Mouse (Mus musculus) gastrocnemius, postnatal 4 days (tissue): ENCODE data around the gene Vps8. TPM values are rescaled to one million over a fixed set of nuclear protein-coding genes. Genes with fewer than 3 reads are reported as not detected.

ENCODE experiments used
- DNase-seq, 2 experiments: peaks; one replicate each; pipeline ENCODE4 v3.0.0; 2021 to 2022; ENCODE audit warnings: low spot score in 2 of 2, mixed read lengths in 2 of 2
- long read RNA-seq, 2 experiments: library from polyadenylated mRNA; stranded (forward); transcript quantifications; one replicate each; pipeline ENCODE4 v2.0.0; 2021
- total RNA-seq, 2 experiments: library from RNA; stranded (reverse); gene quantifications; 2 replicates each; pipeline ENCODE4 v1.2.3; 2021

Gene Vps8
- 10 to 100 TPM; 14.2 to 17.3 TPM for total RNA-seq
- long read RNA-seq, experiment 1, full-length matches to known transcripts: 14 of 25 reads
- long read RNA-seq, experiment 1, partial matches to known transcripts: 4 of 25 reads
- long read RNA-seq, experiment 1, other reads (novel, unspliced or antisense): 7 of 25 reads
- long read RNA-seq, experiment 2, full-length matches to known transcripts: 22 of 37 reads
- long read RNA-seq, experiment 2, partial matches to known transcripts: 5 of 37 reads
- long read RNA-seq, experiment 2, other reads (novel, unspliced or antisense): 10 of 37 reads

DNA sequence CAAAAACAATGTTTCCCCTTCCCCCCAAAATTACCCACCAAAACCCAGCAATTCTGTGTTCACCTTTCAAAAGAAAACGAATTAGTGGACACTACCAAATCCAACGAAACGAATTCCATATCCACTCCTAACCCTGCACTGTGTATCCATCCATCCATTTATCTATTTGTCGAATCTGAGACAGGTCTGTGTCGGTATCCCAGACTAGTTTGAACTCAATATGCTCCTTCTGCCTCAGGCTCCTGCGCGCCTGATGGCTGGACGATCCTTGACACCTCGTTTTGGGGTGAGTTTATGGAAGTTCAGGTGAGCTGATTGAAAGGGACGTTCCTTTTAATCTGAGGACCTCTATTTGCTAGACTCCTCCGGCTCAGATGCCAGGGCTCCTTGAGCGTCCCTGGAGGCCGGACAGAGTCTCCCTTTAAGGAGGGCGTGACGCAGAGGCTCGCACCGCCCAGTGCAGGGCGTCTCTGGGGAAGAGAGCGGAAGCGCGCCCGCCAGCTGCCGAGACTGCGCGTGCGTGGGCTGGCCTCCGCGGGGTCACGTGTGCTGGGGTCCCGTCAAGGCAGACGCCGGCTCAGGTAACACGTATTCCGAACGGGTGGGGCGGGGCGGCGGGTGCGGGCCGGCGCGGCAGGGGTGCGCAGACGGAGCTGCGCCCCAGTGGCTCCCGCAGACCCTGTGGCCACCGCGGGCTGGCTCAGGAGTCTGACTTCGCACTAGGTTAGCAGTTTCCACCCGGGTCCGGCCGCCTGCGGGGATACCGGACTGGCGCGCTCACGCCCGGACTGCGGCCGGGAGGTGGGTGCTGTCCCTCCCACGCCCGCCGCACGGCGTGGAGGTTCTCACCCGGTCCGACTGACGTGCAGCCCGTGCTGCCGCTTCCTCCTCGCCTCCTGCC is at the start of gene Vps8:
Gene Vps8 (plus strand): TSS at position 474 of the 901 bp plus-strand sequence.
- DNase-seq: peak; percentile 80 to 89

DNA sequence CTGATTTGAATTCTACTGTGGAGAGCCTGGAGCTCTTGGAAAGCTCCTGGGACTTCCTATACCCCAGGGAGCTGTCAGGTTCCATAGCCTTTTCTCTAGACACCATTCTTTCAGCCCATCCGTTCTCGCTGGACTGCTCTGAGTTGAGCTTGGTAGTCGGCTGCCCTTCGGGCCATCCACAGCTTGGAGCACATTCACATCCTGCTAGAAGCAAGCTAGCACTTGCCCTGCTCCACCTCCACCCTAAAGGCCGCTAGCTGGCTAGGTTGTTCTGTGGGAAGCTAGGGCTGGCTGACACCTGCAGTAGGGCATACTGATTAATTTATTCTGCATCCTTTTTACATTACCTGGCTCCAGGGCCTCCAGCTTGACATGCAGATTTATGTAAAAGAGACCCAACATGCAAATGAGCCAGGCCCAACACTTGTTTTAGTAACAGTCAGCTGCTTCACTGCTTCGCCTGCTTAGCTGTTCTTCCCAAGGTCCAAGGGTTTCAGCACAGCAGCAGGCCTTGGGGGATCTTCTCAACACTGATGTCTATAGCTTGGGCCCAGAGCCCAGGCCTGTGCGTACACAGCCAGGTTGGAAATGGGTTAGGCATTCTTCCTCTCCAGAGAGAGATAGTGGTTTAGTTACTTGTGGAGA is 49.5 kb upstream of the Vps8 start:
- DNase-seq: no peak

DNA sequence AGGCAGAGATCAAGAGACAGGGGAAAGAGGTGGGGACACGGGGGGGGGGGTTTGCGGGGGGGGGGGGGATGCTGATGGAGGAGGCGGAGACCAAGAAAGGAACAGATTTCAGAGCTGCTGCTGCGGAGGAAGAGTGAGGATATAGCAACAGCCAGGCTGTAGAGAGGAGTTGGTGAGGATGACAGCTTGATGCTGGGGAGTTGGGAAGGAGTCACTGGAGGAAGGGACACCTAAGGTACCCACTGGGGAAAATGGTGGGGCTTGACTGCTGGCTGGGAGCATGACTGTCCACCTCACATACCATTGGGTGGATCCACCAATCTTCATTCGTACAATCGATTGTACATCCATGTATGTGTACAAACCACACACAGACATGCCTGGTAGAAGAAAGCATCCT is 48.9 kb upstream of the Vps8 start:
- no peak for DNase-seq

DNA sequence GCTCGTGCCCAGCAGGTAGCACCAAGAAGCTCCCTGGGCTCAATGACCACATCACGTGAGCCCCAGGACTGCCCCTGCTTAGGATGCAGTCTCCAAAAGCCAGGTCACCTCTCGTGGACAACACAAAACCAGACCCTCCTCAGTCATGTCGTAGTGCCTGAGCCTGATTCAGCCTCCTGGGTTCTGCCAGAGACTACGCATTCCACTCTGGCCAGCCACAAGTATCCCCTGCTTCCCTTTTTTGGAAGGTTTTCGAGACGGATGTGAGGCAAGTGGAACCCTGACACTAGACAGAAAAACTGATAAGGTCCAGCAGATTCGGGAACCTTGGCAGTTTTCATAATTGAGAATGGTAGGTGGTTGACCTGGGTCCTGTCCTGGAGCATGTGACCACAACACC is 47.8 kb upstream of the Vps8 start:
- DNase-seq: no peak

DNA sequence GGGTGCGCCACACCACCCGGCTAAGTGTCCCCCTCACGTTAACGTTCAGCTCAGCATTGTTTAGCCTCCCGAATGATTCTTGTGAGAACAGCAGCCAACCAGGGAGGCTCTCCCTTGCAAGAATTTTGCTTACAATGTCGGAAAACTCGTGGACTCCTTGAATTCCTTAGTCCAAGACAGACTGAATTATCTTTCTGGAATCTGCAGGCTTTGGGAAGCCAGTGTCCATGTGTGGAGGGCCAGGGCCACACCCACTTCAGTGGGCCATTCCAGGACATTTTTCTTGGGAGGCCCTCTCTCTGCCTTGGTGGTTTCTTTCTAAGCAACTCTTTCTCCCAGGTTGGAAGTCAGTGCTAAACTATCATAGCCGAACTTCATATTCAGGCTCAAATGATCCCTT is 46.6 kb upstream of the Vps8 start:
- DNase-seq: peak in 1 of 2 experiments; percentile 38

DNA sequence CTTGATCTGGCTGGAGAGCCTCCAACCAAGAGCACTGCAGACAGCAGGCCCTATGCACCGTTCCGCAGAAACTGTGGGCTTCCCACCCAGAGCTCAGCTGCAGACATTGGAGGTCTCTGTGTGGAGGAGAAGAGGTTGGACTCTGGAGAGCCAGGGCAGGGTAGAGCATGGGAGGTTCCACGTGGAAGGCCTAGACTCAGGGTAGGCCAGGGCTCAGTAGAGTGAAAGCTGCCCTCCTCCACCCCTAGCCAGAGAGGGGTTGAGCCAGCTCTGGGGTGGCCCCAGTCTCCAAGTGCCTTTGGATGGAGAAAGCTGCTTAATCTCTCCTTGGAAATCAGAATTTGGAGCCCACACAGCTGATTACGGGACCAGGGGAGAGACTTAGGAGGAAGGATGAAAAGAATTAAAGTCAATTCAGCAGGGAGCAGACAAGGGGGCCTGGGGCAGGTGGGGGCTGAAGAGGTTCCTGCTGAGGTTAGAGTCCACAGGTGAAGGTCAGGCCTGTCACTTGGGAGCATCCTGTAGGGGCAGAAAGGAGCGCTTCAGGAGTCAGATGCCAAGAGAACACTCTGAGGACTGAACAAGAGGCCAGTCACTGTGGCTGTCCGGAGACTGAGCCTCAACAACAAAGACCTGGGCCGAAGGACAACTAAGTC is 45.8 kb upstream of the Vps8 start:
- DNase-seq: peak in 1 of 2 experiments; percentile 31

DNA sequence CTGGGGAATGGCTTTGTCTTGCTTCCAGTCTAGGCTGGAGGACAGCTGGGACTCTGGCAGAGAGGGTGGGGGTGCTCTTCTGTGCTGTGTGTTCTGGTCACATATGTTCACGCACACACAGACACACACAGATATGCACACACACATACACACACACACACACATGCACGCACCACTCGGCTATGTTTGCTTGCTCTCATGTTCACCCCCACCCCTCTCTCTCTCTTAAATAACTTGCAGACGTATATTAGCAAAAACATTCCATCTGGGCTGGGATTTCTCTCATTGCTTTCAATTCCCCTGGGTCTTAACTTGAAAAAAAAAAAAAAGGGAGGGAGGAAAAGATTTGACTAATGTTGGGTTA is 45.3 kb upstream of the Vps8 start:
- DNase-seq: no peak

DNA sequence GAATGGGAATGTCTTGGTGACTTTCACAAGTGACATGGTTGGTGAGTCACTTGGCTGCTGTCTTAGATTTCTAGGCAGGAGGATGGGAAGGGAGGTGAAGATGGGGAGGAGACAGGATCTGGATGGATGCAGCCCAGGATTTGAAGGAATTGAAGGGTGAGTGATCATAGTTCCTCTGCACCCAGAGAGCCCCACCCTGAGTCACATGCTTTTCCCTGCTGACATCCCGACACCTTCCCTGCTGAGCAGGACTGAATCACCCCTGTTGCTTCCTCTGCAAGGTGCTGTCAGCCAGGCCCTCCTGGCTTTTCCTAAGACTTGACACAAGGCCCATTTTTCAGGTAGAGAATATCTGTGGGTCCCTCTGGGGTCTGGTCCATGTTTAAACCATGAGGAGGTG is 41.4 kb upstream of the Vps8 start:
- no peak for DNase-seq

DNA sequence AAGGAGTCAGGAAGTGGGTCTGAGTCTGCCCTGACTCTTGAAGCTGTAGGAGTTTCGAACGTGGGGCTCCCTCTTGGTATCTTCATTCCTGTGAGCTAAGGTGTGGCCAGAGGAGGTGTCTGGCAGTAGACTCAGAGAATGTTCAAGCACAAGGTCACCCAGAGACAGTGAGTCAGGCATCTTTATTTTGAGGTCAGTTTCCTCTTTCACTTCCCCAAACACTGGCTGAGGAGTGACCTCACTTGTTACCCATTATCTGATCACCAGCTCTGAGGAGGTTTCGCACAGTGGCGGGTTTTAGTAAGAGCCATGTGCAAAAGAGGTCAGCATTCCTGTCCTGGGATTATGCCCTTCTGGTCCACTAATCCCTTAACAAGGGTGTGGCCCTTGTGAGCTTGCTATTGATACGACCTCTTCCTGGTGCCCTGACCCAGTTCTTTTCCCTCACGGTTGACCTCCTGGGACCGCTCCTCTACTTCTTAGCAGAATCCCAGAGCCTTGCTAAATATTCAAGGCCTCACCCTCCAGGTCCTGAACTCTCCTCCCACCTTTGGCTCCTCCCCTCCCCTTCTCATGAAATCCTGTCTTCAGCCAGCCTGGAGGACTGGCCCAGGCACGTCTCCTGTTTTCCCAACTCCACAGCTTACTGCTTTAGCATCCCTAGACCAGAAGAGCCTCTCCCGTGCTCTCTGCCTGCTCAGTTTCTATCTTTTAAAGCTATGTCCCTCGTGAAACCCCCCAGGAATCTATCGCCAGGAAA is 40.6 kb upstream of the Vps8 start:
- DNase-seq: no peak

DNA sequence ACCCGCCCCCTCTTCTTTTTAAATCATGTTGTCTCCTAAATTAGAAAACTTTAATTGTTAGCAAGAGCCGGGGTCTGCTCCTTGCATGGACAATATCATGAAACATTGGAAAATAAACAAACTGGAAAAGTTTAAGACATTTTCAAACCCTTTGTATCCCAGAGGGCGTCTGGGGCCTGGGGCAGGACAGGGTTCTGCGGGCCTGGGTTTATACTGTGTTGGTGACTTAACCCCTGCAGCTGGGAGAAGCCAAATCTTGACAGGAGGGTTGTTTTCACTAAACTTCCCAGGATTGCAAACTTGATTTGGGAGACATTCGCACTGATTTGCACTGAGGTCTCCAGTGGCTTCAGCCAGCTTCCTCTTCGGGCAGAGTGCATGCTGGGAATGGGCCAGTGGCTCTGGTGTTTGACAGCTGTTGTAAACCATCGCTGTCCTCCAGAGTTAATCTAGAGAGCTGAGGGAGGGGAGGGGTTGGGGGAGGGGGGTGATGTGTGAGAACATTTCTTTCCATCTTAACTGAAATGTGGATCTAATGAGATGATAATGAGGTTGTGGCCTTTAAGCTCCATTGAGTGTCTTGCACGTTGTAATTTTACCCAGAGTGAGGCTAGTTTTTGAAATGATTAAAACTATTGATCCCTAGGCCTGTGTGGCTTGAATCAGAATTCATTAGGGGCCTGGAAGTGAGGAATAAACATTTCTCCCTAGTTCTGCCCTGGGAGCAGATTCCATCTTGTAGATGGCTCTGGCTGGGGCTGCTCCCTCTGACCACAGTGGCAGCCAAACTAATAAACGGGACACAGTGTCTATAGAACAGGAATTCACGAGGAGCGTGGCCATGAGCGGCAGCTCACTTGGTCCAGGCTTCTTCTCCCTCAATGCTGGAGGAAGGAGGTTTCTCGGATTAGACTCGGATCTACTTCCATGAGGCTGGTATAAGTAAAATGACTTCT is 36.7 kb upstream of the Vps8 start:
- peak in 1 of 2 experiments; percentile 41 for DNase-seq

DNA sequence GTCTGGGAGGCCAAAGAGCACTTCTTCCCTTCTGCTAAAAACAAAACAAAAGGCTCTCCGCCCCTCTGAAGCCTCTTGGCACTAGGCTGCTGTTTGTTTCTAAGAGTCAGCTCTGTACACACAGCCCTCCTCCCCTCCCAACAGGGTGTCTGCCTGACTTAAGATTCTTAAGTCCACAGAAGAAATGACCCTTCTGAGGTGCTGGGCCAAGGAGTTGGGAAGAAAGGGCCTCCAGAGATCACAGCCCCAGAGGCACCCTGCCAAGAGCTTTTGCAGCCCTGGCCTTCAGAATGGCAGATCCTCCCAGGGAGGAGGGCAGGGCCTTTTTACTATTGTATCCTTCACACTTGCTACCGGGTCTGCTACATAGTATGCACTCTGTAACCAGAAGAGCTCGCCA is 33.6 kb upstream of the Vps8 start:
- peak in 1 of 2 experiments; percentile 67 for DNase-seq

DNA sequence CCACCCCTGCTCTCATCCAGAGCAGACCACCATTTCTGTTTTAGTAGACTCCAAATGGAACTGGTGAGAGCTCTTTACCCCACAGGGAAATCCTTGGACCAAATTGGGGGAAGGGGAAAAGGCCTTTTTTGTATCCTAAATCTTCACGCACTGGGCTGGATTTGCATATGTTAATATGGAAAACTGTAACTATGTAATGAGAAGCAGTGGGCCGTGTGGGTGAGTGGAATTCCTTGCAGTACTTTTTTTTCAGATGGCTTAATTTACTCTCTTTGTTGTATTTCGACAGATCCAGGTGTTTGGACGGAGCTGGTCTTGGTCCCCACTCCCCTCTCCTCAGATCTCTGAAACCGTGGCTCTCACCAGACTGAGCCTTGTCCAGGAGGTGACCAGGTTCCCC is 32.2 kb upstream of the Vps8 start:
- no peak for DNase-seq

DNA sequence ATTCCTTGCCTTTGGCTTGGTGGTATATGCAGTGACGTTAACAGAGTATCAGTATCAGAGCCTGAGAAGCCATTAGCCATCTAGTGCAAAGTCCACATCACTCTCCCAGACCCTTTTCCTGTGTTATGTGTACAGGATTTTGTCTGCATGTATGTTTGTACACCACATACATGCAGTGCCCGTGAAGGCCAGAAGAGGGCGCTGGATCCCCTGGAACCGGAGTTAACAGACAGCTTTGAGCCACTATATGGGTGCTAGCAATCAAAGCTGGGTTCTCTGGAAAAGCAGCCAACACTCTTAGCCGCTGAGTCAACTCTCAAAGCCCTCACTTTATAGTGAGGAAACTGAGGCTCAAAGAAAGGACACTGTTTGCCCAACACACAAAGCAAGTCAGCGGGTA is 30.8 kb upstream of the Vps8 start:
- DNase-seq: no peak

DNA sequence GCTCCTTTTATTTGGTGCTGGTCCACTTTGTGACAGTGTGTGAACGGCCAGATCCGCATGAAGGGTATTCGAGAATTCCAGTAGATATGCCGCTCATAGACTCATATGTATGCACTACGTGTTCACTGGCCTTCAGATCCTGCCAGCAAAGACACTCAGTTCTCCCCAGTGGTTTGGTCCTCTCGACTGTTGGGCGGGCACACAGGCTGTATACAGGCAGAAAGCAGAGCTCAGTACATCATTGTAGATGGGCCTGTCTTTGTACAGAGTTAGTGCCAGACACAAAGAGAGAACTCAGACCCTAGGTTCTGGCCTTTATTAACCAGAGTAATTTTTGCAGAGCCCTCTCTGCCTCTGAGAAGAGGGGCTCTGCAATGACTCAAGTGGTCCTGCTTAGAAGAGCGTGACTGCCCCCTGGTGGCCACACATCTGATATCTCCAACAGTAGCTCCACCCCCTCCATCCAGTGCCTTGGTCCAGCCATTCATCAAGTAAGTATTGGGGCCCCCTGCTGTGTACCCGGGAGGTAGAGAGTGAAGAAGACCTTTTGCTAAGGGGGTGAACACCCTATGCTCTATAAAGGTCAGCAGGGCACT is 30.3 kb upstream of the Vps8 start:
- DNase-seq: peak; percentile 75 to 85

DNA sequence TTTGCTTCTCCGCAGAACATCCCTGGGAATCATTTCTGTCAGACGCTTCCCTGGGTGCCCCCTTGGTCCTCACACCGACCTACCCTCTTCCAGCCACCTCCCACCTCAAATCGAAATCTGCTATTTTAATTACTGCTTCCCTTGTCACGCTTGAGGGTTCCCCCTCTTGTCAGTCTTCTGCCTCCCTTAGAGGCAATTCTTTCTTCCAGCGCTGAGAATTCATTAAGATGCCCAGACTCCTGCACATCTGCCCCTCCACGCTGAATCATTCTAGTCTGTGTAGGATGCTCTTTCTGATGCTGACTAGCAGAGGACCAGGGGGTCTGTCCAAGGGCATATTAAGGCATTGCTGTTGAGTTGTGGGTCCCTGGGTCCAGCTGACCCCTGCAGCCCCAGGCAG is 27.4 kb upstream of the Vps8 start:
- no peak for DNase-seq

DNA sequence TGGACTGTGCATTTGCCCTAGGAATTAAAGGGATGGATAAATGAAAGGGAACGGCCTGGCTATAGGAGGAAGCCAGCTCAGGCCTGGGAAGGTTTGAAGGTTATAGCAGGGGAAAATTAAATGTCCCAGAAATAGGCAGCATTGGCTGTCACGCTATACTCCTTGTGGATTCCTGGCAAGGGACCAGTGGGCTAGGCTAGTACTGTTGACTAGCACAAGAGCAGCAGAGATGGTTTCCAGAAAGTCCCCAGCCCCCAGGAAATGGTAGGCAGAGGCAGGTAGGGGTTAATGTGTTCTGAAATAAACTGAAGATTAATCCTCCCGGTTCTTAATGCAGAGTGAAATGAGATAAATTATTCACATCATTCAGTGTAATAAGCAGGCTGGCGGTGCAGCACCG is 25.2 kb upstream of the Vps8 start:
- no peak for DNase-seq

DNA sequence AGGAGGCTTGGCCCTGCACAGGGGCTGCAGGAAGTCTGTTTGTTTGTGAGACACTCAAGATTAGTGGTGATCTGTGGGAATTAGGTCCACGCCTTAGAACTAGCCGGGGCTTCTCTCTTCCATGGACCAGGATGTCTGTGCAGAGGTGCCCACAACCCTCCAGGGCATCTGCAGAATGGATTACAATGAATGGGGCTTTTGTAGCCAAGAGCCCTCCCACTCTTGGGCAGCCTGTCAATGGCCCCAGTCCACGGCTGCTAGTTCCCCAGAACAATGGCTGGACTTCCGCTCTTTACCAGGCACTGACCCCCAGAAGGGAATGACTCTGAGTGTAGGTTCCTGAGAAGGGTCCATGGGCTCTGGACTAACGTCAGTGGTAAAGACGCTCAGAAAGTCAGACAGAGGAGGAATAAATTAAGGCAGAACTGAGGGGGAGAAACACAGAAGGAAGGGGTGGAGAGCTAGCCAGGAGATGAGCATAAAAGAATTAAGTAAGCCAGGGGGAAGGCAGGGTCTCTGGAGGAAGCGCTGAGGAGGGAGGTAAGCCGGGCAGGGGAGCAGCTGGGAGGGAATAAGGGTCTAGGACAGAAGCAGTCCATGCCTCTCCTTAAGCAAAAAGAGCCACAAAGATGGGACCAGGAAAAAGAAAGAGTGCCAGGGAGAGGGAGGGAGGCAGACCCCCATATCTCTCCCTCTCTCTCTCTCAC is 24.4 kb upstream of the Vps8 start:
- no peak for DNase-seq

DNA sequence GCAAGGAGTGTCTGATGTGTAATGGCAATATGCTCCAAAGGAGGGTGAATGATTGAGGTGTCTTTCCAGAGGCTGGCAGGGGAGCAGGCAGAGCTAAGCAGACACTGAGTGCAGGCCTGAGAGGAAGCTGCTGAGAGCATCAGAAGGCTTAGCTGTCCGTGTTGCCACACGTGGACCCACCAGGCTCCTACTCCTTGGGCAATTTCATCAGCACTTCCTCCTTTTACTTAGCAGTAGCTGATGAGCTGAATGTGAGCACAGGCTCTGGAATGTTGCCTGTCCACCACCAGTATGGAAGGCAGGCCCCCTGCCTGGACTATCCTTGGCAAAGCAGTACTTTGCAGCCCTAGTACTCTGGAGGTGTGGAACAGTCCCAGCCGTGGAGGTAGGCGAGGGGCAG is 23.0 kb upstream of the Vps8 start:
- no peak for DNase-seq

DNA sequence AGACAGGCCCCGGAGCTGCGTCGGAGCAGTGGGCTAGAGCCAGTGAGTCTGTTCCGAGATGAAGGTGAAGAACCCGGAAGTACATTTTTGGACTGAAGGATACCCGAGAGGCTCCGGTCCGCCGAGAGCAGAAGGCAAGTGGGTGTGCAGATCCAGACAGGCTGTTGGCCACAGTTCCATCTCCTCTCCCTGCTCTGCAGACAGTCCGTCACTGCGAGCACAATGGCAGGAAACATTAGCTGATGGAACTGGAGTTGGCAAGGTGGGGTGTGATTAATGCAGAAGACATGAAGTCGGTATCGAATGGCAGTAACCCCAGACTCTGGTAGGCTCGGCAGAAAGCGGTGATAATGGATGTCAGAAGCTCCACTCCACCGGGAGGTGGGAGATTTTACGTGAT is 20.9 kb upstream of the Vps8 start:
- no peak for DNase-seq
